Mouse (Mus musculus) ES-Bruce4 (cell line): Measurements from ENCODE around the gene Ube2h. TPM values are rescaled to one million over a fixed set of nuclear protein-coding genes. Genes with fewer than 3 reads are reported as not detected.

Source experiments
- H3K27ac ChIP-seq: 2 replicates; pipeline ENCODE4 v1.5.1; 2012; ENCODE audit warnings: low read length, inconsistent platforms; ENCODE audit not compliant: insufficient read depth
- H3K27me3 ChIP-seq: 2 replicates; pipeline ENCODE4 v1.6.1; 2012; ENCODE audit warnings: mild to moderate bottlenecking, low read length, inconsistent platforms; ENCODE audit not compliant: control insufficient read depth, poor library complexity, insufficient read depth, severe bottlenecking
- H3K36me3 ChIP-seq: 2 replicates; pipeline ENCODE4 v1.6.1; 2012; ENCODE audit warnings: inconsistent platforms, mild to moderate bottlenecking, low read length, moderate library complexity; ENCODE audit not compliant: control insufficient read depth, poor library complexity, insufficient read depth, severe bottlenecking
- H3K4me1 ChIP-seq: one replicate; pipeline ENCODE4 v1.8.1; 2011; ENCODE audit warnings: low read length; ENCODE audit not compliant: control insufficient read depth, insufficient read depth
- H3K4me3 ChIP-seq: 2 replicates; pipeline ENCODE4 v1.5.1; 2011; ENCODE audit warnings: low read depth, mild to moderate bottlenecking, low read length
- H3K9ac ChIP-seq: 2 replicates; pipeline ENCODE4 v1.6.1; 2012; ENCODE audit warnings: low read depth, mild to moderate bottlenecking, inconsistent platforms; ENCODE audit not compliant: poor library complexity, severe bottlenecking
- H3K9me3 ChIP-seq: replicated peaks from 2 replicates; pipeline ENCODE4 v1.6.1; 2012; ENCODE audit warnings: mild to moderate bottlenecking, low read length, inconsistent platforms; ENCODE audit not compliant: control insufficient read depth, poor library complexity, insufficient read depth, severe bottlenecking
- CTCF ChIP-seq: IDR thresholded peaks from one replicate; pipeline ENCODE4 v1.8.1; 2011; ENCODE audit warnings: low read depth, low read length
- EP300 ChIP-seq: IDR thresholded peaks from 2 replicates; pipeline ENCODE4 v1.6.1; 2011; ENCODE audit warnings: low read depth, low read length; ENCODE audit not compliant: insufficient read depth
- POLR2A ChIP-seq: IDR thresholded peaks from one replicate; pipeline ENCODE4 v1.8.1; 2011; ENCODE audit warnings: low read length; ENCODE audit not compliant: insufficient read depth
- polyA plus RNA-seq: library from polyadenylated mRNA; stranded (reverse); fragments of >200 nt; gene quantifications from 2 replicates; pipeline ENCODE4 v1.2.4, GENCODE M21; 2011; ENCODE audit warnings: low read depth; ENCODE audit not compliant: missing spikeins, insufficient read depth, insufficient read length

Ube2h gene
- polyA plus RNA-seq, 1 experiment: 64.6 TPM

- no peak for TF ChIP-seq CTCF
- TF ChIP-seq POLR2A: no peak
- H3K9me3 ChIP-seq: no peaks in the 10 kb centered on the region
- H3K4me3 ChIP-seq: no peak overlapping the region
- no peak overlapping the region for H3K27ac ChIP-seq
- no peaks in the 10 kb centered on the region for H3K36me3 ChIP-seq
- H3K4me1 ChIP-seq: peaks cover 4% of the 10 kb centered on the region
- H3K27me3 ChIP-seq: no peaks in the 10 kb centered on the region
- peak overlapping the region; percentile 37 for H3K9ac ChIP-seq
These were observed 125.3 kb downstream of the Ube2h start for GRCm38 (mm10) chr6:30179046-30179445.

DNA sequence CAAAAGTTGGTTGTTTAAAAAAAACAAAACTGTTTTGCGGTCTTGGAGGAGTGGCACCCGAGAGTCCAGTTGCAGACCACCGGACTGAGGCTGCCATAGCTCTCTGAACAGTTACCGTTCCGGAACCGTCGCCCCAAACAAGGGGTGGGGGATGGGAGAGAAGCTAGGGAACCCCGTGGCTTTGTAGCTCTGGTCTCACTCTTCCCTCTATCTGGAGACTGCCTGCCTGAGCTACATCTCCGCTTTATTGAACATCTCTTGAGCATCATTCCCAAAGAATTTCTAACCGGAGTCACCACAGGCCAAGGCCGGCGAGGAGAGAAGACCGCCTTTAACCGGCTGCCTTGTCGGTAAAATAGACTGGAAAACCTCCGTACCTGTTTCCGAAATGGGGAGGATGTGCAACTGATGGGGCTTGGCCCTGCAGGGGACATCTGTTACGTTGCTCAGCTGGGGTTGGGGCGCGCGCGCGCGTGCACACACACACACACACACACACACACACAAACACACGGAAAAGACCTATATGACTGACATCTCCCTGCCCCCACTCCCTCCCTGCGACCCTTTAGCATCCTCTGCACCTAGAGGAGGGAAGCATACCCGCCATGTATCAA lies 126.2 kb downstream of the Ube2h start:
- no peaks in the 10 kb centered on the region for H3K27me3 ChIP-seq
- no peaks in the 10 kb centered on the region for H3K9me3 ChIP-seq
- no peak for TF ChIP-seq CTCF
- TF ChIP-seq EP300: no peak
- TF ChIP-seq POLR2A: no peak
- peak overlapping the region; percentile 20; the same call in 1 of the 2 replicates for H3K9ac ChIP-seq
- peak overlapping the region; percentile 45 for H3K27ac ChIP-seq
- H3K4me3 ChIP-seq: peak overlapping the region; percentile 24
- no peaks in the 10 kb centered on the region for H3K36me3 ChIP-seq
- peaks cover 4% of the 10 kb centered on the region for H3K4me1 ChIP-seq

- Histone ChIP-seq H3K27me3 (no peaks in the 10 kb centered on the region), H3K4me1 (peaks cover 4% of the 10 kb centered on the region)
These were observed 127.0 kb downstream of the Ube2h start for GRCm38 (mm10) chr6:30177305-30177704.

GRCm38 (mm10) chr6:30176496-30176895 lies 127.8 kb downstream of the Ube2h start:
- TF ChIP-seq CTCF (no peak), EP300 (no peak), POLR2A (no peak)
- Histone ChIP-seq H3K27ac (peak overlapping the region; percentile 40), H3K4me1 (peaks cover 4% of the 10 kb centered on the region), H3K36me3 (no peaks in the 10 kb centered on the region), H3K4me3 (peak overlapping the region; percentile 92), H3K9me3 (no peaks in the 10 kb centered on the region), H3K9ac (peak overlapping the region; percentile 84), H3K27me3 (no peaks in the 10 kb centered on the region)

More at GRCm38 (mm10) chr6:30177305-30177704, 127.0 kb downstream of the Ube2h start:
- Histone ChIP-seq H3K36me3 (no peaks in the 10 kb centered on the region), H3K4me3 (no peak overlapping the region), H3K9ac (no peak overlapping the region), H3K9me3 (no peaks in the 10 kb centered on the region), H3K27ac (peak overlapping the region; percentile 49)
- TF ChIP-seq CTCF: no peak
- peak; percentile 82 for TF ChIP-seq EP300

DNA sequence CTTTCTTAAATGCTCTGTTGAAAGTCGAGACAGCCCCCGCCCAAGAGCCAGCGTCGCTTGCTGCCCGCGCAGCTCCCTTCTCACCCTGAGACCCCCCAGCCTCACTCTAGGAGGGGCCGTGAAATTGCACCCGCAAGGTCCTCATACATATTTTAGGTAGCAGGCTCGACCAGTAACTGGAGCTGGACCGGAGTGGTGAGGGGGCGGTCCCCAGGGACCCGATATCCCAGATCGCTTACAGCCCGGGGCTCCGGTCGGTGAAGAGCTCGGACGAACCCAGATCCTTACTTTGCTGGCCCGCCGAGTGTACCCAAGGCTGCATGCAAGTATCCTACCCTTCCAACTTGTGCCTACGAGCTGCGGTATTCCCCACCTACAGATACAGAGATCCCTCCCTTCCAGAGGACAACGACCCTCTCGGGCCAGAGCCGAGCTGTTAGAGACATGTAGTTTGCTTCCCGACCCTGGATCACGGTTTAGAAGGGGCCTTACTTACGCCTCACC lies 128.4 kb downstream of the Ube2h start:
- peaks cover 4% of the 10 kb centered on the region for H3K4me1 ChIP-seq
- H3K27ac ChIP-seq: peak overlapping the region; percentile 57
- peak overlapping the region; percentile 84 for H3K9ac ChIP-seq
- H3K4me3 ChIP-seq: peak overlapping the region; percentile 92
- no peak for TF ChIP-seq CTCF
- TF ChIP-seq EP300: no peak
- TF ChIP-seq POLR2A: no peak
- H3K9me3 ChIP-seq: no peaks in the 10 kb centered on the region
- H3K27me3 ChIP-seq: no peaks in the 10 kb centered on the region
- no peaks in the 10 kb centered on the region for H3K36me3 ChIP-seq

GRCm38 (mm10) chr6:30175225-30175917 lies 129.0 kb downstream of the Ube2h start:
- peak overlapping the region; percentile 92 for H3K4me3 ChIP-seq
- H3K27me3 ChIP-seq: no peaks in the 10 kb centered on the region
- H3K36me3 ChIP-seq: no peaks in the 10 kb centered on the region
- H3K9me3 ChIP-seq: no peaks in the 10 kb centered on the region
- H3K27ac ChIP-seq: peak overlapping the region; percentile 87
- no peak for TF ChIP-seq POLR2A
- no peak for TF ChIP-seq CTCF
- TF ChIP-seq EP300: no peak
- peaks cover 2% of the 10 kb centered on the region for H3K4me1 ChIP-seq
- peak overlapping the region; percentile 84 for H3K9ac ChIP-seq
